Mouse (Mus musculus): ENCODE measurements around the gene Ecpas.

DNA sequence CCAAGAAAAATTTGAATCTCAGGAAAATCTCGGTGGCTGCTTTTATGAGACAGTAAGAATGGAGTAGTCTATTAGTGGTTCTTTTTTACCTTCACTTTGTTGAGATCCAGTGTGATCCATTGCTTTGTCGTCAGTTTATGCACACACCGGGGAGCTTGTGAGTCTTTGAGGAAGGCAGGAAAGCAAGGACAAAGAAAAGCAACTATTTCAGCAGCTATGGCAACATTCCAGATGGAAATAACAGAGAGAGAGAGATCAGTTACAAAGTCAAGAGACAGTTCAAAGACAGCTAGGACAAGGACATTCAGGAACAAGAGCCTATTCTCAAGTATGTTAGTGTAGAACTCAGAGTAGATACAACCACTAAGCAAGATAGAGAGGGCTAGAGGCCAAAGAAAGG is 23.3 kb upstream of the Ecpas start:
- TF ChIP-seq CTCF (IDR thresholded peaks at IDR 0.05; ENCODE audit: extremely low read depth, insufficient read length, insufficient replicate concordance, low read depth, low read length), result no peak
- TF ChIP-seq POLR2A (IDR thresholded peaks at IDR 0.05; ENCODE audit: low read depth, low read length), result no peak

All from small intestine, adult 2 months (tissue).